Mouse (Mus musculus): Measurements from ENCODE around the gene Ntf3.

Gene Ntf3

GRCm38 (mm10) chr6:126106051-126106797, 60.5 kb downstream of the Ntf3 start:
- DNase-seq (ENCODE audit: low read depth) = no peak

GRCm38 (mm10) chr6:126105083-126105740, 61.5 kb downstream of the Ntf3 start:
- no peak for DNase-seq (ENCODE audit: low read depth)

- no peak for DNase-seq (ENCODE audit: low read depth)
These were observed 64.1 kb downstream of the Ntf3 start for GRCm38 (mm10) chr6:126102571-126102970.

GRCm38 (mm10) chr6:126102007-126102406, 64.7 kb downstream of the Ntf3 start:
- no peak for DNase-seq (ENCODE audit: low read depth)

GRCm38 (mm10) chr6:126100579-126100978, 66.1 kb downstream of the Ntf3 start:
- DNase-seq (ENCODE audit: low read depth) = no peak

GRCm38 (mm10) chr6:126097471-126097870, 69.2 kb downstream of the Ntf3 start:
- no peak for DNase-seq (ENCODE audit: low read depth)

- DNase-seq (ENCODE audit: low read depth) = no peak
These were observed 70.6 kb downstream of the Ntf3 start for GRCm38 (mm10) chr6:126096085-126096484.

GRCm38 (mm10) chr6:126095041-126095440, 71.7 kb downstream of the Ntf3 start:
- no peak for DNase-seq (ENCODE audit: low read depth)

- no peak for DNase-seq (ENCODE audit: low read depth)
These were observed 74.7 kb downstream of the Ntf3 start for GRCm38 (mm10) chr6:126092026-126092425.

- DNase-seq (ENCODE audit: low read depth) = no peak
These were observed 76.6 kb downstream of the Ntf3 start for GRCm38 (mm10) chr6:126090063-126090462.

GRCm38 (mm10) chr6:126088489-126089265, 78.0 kb downstream of the Ntf3 start:
- no peak for DNase-seq (ENCODE audit: low read depth)

- DNase-seq (ENCODE audit: low read depth) = no peak
These were observed 80.3 kb downstream of the Ntf3 start for GRCm38 (mm10) chr6:126086321-126086950.

- DNase-seq (ENCODE audit: low read depth) = no peak
These were observed 86.2 kb downstream of the Ntf3 start for GRCm38 (mm10) chr6:126080531-126080930.

GRCm38 (mm10) chr6:126057706-126058105, 109.0 kb downstream of the Ntf3 start:
- no peak for DNase-seq (ENCODE audit: low read depth)

- DNase-seq (ENCODE audit: low read depth) = no peak
These were observed 113.6 kb downstream of the Ntf3 start for GRCm38 (mm10) chr6:126053136-126053535.
